Mouse (Mus musculus) G1E (cell line): ENCODE results near the gene Olfr279. TPM values are rescaled to one million over a fixed set of nuclear protein-coding genes. Genes with fewer than 3 reads are reported as not detected.

Experiments used
- ATAC-seq: 2 replicates; pipeline ENCODE4 v1.8.0; 2016; ENCODE audit warnings: mild to moderate bottlenecking; ENCODE audit not compliant: insufficient number of reproducible peaks, poor library complexity, low FRiP score, severe bottlenecking; ENCODE audit errors: extremely low read depth
- DNase-seq: peaks from one replicate; pipeline ENCODE4 v3.0.0; 2012; ENCODE audit warnings: low spot score
- H3K27me3 ChIP-seq: 2 replicates; pipeline ENCODE4 v1.6.1; 2012; ENCODE audit warnings: mild to moderate bottlenecking, low read length, inconsistent platforms; ENCODE audit not compliant: insufficient read depth
- H3K36me3 ChIP-seq: replicated peaks from 2 replicates; pipeline ENCODE3; 2012; ENCODE audit warnings: mild to moderate bottlenecking, inconsistent platforms
- H3K4me1 ChIP-seq: 2 replicates; pipeline ENCODE4 v1.6.1; 2012; ENCODE audit warnings: low read depth, low read length, inconsistent platforms, mixed read lengths; ENCODE audit not compliant: insufficient read depth
- H3K4me3 ChIP-seq: 2 replicates; pipeline ENCODE4 v1.5.1; 2012; ENCODE audit warnings: low read depth, mild to moderate bottlenecking, inconsistent platforms, low read length, moderate library complexity, mixed read lengths
- H3K9me3 ChIP-seq: replicated peaks from 2 replicates; pipeline ENCODE4 v1.6.1; 2012; ENCODE audit warnings: inconsistent platforms
- CTCF ChIP-seq: IDR thresholded peaks from 2 replicates; pipeline ENCODE4 v1.5.1; 2012; ENCODE audit warnings: low read depth, low read length, inconsistent platforms, mixed read lengths
- GATA1 ChIP-seq: IDR thresholded peaks from 2 replicates; pipeline ENCODE4 v1.6.1; 2012; ENCODE audit warnings: borderline replicate concordance, low read length, inconsistent platforms, mixed read lengths
- GATA2 ChIP-seq: IDR thresholded peaks from 2 replicates; pipeline ENCODE4 v1.6.1; 2012; ENCODE audit warnings: low read depth, low read length, inconsistent platforms, borderline replicate concordance
- POLR2AphosphoS5 ChIP-seq: IDR thresholded peaks from 2 replicates; pipeline ENCODE4 v1.6.1; 2012; ENCODE audit warnings: low read depth, low read length, inconsistent platforms; ENCODE audit not compliant: insufficient replicate concordance
- TAL1 ChIP-seq: conservative IDR thresholded peaks from 2 replicates; pipeline ENCODE4 v1.6.1; 2012; ENCODE audit warnings: low read depth, low read length, inconsistent platforms, mixed read lengths
- polyA plus RNA-seq: library from polyadenylated mRNA; stranded (reverse); fragments of >175 nt; gene quantifications from 2 replicates; pipeline ENCODE4 v1.2.3, GENCODE M21; 2012
- total RNA-seq, 2 experiments: library from RNA; stranded (forward) in 1 of 2; stranded (reverse) in 1 of 2; fragments of 200-1000 nt in 1 of 2; fragments of >200 nt in 1 of 2; fragmentation: Nextera tagmentation in 1 of 2; gene quantifications; 2 replicates each; pipeline ENCODE4 v1.2.3; 2014 to 2017

The Olfr279 gene
- total and polyA plus RNA-seq, 3 experiments, result 0.11 TPM; not detected in 2

GRCm38 (mm10) chr15:98517380-98518355 is 25.5 kb downstream of the Olfr279 start:
- H3K27me3 ChIP-seq, result no peaks in the 10 kb centered on the region; the same call in 1 of the 2 replicates
- TF ChIP-seq GATA1 (no peak), CTCF (peak; percentile 95)
- peak; percentile 42 for DNase-seq
- ATAC-seq, result no peak
- no peak overlapping the region for H3K4me3 ChIP-seq
- peaks cover 43% of the 10 kb centered on the region for H3K4me1 ChIP-seq
- no peaks in the 10 kb centered on the region for H3K9me3 ChIP-seq
- H3K36me3 ChIP-seq, result peaks cover 54% of the 10 kb centered on the region

- Histone ChIP-seq H3K4me1 (peaks cover 32% of the 10 kb centered on the region), H3K4me3 (no peak overlapping the region), H3K36me3 (peaks cover 87% of the 10 kb centered on the region), H3K27me3 (no peaks in the 10 kb centered on the region), H3K9me3 (no peaks in the 10 kb centered on the region)
- ATAC-seq, result no peak
- no peak for TF ChIP-seq CTCF
- TF ChIP-seq TAL1, result no peak
- no peak for TF ChIP-seq GATA2
- TF ChIP-seq POLR2AphosphoS5, result no peak
- no peak for TF ChIP-seq GATA1
- DNase-seq, result no peak
Measured at GRCm38 (mm10) chr15:98521245-98521644, 29.0 kb downstream of the Olfr279 start.

GRCm38 (mm10) chr15:98526057-98526456 is 33.9 kb downstream of the Olfr279 start:
- Histone ChIP-seq H3K36me3 (peaks cover 96% of the 10 kb centered on the region), H3K4me3 (no peak overlapping the region), H3K9me3 (no peaks in the 10 kb centered on the region), H3K27me3 (no peaks in the 10 kb centered on the region), H3K4me1 (peaks cover 47% of the 10 kb centered on the region)
- peak; percentile 51 for DNase-seq
- TF ChIP-seq POLR2AphosphoS5 (no peak), GATA2 (no peak), CTCF (no peak), TAL1 (no peak), GATA1 (no peak)
- ATAC-seq, result peak; percentile 83

GRCm38 (mm10) chr15:98527056-98527771 is 35.0 kb downstream of the Olfr279 start:
- no peak for ATAC-seq
- Histone ChIP-seq H3K4me1 (peaks cover 52% of the 10 kb centered on the region), H3K27me3 (no peaks in the 10 kb centered on the region), H3K4me3 (no peak overlapping the region), H3K9me3 (no peaks in the 10 kb centered on the region), H3K36me3 (peaks cover 94% of the 10 kb centered on the region)
- TF ChIP-seq GATA2 (no peak), CTCF (no peak), POLR2AphosphoS5 (no peak), TAL1 (no peak), GATA1 (no peak)
- DNase-seq, result no peak

GRCm38 (mm10) chr15:98528066-98528563 is 35.9 kb downstream of the Olfr279 start:
- TF ChIP-seq CTCF (no peak), TAL1 (no peak), GATA2 (no peak), POLR2AphosphoS5 (no peak), GATA1 (no peak)

GRCm38 (mm10) chr15:98532281-98532680 is 40.1 kb downstream of the Olfr279 start:
- peak; percentile 23 for DNase-seq
- H3K36me3 ChIP-seq, result peaks cover 64% of the 10 kb centered on the region

More at GRCm38 (mm10) chr15:98528066-98528563, 35.9 kb downstream of the Olfr279 start:
- peaks cover 53% of the 10 kb centered on the region for H3K4me1 ChIP-seq
- no peak overlapping the region for H3K4me3 ChIP-seq
- DNase-seq, result no peak
- H3K9me3 ChIP-seq, result no peaks in the 10 kb centered on the region
- no peak for ATAC-seq
- H3K36me3 ChIP-seq, result peaks cover 93% of the 10 kb centered on the region
- no peaks in the 10 kb centered on the region for H3K27me3 ChIP-seq

More at GRCm38 (mm10) chr15:98532281-98532680, 40.1 kb downstream of the Olfr279 start:
- ATAC-seq, result no peak
- peaks cover 36% of the 10 kb centered on the region for H3K4me1 ChIP-seq
- H3K9me3 ChIP-seq, result no peaks in the 10 kb centered on the region
- no peak for TF ChIP-seq CTCF
- no peak for TF ChIP-seq POLR2AphosphoS5
- no peak for TF ChIP-seq GATA2
- TF ChIP-seq GATA1, result no peak
- TF ChIP-seq TAL1, result no peak
- H3K4me3 ChIP-seq, result peak overlapping the region; percentile 87
- H3K27me3 ChIP-seq, result no peaks in the 10 kb centered on the region
